Mouse (Mus musculus) kidney, adult 8-10 months (tissue): Measurements from ENCODE around the gene Cdc42bpa.
A peak's percentile ranks its signal among the peaks of the same experiment; 100 is the strongest.

Source experiments
- DNase-seq, 2 experiments: peaks; one replicate each; pipeline ENCODE4 v3.0.0; 2022

The Cdc42bpa gene

DNA sequence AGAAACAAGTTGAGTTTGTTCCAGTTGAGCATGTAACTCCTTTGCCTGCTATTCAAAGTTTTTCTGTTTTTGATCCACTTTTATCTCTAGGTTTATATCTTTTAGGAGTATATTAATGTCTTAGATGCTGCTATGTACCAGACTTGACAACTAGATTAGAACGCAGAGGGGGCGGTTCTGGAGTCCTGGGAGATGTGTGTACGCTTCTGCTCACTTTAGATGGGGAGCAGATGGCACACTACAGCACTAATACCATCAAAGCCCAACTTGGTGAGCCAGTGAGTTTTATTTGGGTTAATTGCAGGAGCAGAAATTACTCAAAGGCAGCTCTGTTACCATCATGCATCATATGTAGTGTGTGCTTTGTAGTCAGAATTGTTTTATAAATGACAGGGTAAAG is 77.2 kb downstream of the Cdc42bpa start:
- DNase-seq = no peak

DNA sequence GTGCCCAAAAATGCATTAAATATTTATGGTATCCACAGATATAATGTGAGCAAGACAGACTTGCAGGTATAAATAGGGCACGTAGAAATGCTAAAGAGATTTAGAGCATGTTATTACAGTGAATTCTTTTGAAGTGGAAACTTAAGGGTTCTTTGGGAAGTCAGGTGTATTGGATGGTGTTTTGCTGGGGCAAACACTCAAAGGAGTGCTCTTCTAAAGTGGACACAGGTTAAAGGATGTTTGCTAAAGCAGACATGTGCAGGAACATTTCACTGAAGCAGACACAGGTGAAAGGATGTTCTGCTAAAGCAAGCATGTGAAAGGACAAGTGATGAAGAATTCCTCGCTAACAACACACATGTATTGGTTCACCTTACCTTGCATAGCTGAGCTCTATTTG is 83.9 kb downstream of the Cdc42bpa start:
- DNase-seq = no peak

DNA sequence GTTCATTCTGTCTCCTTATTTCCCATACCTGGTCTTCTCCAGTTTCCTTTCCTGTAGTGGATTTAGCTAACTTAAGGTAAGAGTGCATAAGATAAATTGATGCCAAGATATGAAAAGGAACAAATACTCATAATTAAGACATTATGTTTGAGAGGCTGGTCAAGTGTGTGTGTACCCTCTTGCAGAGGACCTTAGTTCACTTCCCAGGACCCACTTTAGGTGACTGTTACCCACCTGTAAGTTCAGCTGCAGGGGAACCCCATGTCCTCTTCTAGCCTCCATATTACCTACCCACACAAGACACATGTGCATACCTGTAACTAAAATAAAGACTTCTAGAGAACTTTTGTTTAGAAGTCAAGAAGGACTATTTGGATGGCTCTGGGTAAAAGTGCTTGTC is 84.9 kb downstream of the Cdc42bpa start:
- DNase-seq = no peak

DNA sequence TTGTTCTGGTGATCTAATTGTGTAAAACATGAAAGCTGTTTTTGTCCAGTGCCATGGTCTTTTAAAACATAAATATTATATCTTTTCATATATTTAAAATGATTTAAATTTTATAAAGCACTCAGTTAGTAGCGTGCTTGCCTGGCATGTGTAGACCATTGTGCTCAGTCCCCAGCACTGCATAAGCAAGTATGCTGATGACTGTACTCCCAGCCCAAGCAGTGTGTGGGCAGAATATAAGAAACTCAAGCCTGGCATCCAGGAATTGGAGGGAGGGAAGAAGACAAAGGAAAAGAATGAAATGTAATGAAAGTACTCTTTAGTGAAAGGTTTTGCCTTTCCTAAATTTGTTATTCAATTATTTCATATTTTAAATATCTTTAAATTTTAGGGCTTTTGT is 128.9 kb downstream of the Cdc42bpa start:
- no peak for DNase-seq

DNA sequence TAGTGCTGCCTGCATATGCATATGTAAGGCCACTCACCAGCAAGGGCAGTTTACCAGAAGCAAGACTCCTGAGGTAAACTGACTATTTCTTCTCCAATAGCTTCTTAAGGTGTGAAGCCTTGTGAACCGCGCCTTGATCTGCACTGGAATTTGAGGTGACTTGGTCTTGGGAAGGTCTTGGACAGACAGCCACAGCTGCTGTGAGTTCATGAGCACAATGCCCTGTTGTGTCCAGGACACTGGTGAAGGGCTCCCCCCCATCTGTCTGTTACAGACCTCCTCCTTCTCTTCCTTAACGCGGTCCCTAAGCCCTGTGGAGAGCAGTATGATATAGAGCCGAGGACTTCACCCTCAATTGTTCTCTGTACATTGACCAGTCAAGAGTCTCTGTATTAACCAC is 138.2 kb downstream of the Cdc42bpa start:
- DNase-seq = no peak

DNA sequence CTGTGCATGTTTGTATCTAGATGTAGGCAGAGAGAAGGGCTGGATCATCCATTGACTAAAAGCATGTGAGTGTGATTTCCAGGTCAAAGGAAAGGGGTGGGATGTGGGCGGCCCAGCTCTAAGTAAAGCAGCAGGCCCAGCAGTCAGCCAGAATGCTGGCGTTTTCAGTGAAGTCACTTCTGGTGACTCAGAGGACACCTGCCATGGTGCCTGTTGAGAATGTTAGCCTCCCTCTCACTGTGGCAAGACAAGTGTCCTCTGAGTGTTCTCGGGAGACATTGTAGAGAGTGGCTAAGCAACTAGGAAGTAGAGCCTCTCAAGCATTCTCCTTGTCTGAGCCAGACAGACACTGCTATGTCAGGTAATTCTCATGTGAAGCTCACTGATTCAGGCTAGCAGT is 144.3 kb downstream of the Cdc42bpa start:
- no peak for DNase-seq

DNA sequence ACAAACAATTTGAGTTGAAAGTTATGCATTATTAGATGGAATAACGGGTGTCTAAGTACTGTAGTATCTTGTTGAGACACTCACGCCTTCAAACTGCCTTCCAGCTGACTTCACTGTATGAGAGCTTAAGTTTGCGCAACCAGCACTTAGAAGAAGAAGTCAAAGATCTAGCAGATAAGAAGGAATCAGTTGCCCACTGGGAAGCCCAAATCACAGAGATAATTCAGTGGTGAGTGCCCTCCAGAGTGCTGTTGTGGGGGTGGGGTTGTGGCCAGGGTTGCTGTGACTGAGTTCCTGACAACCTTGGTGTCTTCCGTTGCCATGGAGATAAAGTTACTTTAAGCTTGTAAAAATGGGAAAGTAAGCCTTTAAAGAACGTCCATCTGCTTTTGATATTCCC is 148.8 kb downstream of the Cdc42bpa start:
- no peak for DNase-seq

DNA sequence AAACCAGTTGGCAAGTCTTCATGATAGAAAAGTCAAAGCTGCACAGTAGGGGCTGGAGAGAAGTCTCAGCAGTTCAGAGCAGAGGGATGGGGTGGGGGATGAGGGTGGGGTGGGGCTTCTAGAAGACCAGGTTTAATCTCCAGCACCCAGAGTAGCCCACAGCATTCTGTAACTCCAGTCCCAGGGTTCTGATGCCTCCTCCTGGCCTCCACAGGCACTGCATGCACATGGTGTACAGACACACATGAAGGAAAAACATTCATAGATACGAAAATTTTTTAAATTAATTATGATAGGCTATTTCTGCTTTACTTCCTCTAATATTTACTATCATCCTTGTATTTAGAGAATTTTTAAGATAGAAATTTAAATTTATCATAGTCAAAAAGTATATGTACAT is 156.3 kb downstream of the Cdc42bpa start:
- peak in 1 of 2 experiments; percentile 26 for DNase-seq

DNA sequence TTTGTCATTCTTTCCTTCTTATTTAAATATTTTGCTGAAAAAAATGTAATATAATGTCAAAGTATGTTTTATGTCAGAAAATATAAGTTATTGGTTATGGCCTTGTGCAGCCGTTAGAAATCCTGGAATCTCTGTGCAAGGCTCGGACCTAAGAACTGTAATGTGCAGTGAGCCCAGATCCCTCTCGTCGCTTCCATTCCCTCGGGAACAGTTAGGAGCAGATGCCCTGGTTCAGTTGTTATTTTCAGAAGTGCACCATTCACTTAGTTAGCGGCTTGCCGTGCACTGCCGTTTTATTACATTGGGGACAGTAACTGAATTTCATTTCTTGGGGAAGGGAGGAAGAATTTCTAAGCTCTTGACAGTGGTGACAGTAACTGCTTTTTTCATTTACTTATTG is 158.0 kb downstream of the Cdc42bpa start:
- no peak for DNase-seq

DNA sequence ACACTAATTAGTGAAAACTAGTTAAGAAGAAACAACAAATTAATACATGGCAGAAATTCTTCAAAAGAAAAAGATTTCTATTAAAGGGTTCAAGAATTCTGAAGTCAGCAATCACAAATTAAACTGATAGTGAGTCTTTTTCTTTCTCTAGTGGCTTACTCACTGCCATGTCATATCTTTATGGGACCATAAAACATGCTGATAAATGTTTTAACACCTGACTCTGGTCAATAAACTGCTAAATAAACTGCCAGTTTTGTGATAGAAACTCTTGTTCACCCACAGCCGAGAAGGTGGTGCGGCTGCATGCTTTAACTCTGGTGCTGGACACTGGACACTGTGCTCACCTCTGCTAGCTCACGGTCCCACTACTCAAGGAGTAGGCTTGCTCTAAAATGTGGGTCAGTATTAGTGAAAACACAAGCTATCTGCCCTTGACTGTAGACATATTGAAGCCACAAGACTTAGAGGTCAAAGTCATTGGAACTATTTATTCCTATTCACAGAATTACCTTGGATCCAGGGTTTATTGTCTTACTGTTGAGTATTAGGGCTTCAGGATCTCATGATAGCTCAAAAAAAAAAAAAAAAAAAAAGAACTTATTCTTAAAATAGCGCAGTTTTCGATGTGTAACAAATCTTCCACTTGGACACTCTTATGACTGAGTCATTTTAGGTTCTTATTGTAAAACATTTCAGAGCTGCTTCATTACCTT is 168.0 kb downstream of the Cdc42bpa start:
- no peak for DNase-seq

DNA sequence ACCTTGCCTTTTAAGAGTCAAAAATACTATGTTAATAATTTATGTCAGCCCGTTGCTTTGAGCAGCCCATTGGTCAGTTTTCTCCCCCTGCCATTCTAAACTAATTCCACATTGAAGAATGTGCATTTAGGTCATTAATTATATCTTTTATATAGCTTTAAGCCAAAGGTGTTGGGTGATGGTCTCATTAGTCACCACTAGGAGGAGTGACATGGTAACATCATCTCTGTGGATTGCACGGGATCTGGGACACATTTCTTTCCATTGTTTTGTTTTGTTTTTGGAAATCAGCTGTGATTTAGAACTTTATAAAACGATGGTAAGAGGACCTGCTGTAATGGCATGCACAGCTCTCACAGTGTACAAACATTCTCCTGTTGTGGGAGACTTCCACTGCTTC is 171.1 kb downstream of the Cdc42bpa start:
- DNase-seq = no peak

DNA sequence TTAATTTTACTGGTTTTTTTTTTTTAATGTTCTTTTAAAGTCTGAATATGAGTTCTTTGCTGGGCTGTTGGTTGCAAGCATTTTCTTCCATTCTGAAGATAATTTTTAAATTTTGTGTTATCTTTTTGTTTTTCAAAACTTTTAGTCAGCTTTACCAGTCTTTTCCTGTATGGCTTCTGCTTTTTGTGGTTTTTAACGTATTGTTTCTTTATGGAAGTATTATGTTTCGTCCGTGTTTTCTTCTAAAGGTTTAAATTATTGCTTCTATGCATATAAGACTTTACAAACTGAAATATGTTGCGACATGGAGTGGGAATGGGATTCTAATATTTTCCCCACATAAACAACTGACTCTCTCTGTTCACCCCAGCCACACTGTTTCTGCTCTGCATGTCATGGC is 171.9 kb downstream of the Cdc42bpa start:
- DNase-seq = no peak

DNA sequence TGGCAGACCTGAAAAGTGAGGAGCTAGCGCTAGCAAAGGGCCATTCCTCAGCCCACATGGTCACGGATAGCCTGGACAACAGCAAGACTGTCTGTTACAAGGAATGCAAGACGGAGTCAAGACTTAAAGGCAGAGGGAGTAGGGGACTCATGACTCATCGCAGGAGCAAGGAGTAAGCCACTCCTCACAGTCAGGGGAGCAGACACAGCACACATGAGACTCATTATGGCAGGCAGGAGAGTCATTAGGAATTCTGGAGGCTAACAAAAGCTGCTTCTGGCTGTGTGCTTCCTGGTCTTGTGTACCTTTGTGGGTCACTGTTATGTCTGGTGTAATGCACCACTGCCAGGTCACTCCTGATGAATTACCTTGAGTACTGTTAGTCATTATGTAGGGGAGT is 178.9 kb downstream of the Cdc42bpa start:
- DNase-seq = no peak

DNA sequence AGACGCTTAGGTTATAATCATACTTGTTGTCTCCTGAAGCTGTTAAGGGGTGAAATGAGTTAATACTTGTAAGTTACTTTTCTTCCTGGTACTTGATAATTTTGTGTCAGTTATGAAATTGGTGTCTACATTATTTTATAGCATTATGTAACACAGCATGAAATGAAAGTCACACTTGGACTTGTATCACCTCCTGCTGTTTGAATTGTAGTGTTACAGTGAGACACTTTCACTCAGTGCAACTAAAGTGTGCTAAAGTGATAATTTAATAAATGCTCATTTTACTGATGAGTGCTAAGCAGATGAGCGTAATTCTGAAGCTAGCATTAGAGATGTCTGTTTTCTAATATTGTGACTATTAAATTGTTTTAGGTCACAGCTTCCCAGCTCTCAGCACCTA is 180.7 kb downstream of the Cdc42bpa start:
- DNase-seq = no peak

DNA sequence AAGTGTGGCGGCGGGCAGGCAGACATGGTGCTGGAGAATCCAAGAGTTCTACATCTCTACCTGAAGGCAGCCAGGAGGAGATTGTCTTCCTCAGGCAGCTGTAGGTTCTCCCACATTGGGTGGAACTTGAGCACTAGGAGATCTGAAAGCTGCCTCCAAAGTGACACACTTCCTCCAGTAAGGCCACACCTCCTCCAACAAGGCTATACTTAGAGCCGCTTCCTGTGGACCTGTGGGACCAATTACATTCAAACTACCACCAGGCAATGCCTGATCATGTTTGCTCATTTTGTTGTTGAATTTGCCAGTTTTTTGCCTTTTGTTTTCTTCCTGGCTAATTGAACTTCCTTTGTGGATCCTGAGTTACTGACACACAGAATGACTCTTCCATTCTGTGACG is 187.8 kb downstream of the Cdc42bpa start:
- DNase-seq = no peak

DNA sequence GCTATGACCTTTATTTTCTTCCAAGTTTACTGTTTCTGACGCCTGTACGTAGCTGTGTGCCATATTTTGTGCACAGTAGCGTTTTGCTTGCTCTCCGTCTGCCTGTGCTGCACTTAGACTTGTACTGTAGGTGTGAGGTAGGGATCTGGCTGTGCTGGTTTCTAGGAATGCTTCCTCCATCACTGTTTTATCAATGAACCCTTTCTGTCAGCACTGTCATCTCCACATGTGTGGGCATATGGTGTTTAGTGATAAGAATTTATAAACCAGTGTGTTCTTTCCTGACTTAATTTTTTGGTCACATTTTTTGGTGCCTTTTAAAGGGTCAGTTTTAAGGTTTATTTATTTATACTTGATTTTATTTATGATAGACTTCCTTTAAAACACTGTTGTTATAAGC is 188.3 kb downstream of the Cdc42bpa start:
- DNase-seq = no peak

DNA sequence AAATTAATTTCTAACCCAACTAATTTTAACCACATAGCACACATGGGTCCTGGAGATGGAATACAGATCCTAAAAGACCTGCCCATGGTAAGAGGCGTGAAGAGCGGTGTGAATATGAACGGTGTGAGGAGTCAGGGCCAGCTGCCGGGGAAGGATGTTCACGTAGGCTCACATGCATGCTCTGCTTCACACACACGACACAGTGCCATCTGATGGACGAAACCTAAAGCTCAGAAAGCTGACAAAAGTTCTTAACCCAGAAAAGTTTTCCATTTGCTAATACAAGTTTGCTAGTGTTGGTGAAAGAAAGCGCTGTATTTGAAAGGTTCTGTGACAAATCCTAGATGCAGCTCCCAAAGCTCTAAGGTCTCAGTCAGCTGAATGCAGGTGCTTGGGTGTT is 190.9 kb downstream of the Cdc42bpa start:
- no peak for DNase-seq

DNA sequence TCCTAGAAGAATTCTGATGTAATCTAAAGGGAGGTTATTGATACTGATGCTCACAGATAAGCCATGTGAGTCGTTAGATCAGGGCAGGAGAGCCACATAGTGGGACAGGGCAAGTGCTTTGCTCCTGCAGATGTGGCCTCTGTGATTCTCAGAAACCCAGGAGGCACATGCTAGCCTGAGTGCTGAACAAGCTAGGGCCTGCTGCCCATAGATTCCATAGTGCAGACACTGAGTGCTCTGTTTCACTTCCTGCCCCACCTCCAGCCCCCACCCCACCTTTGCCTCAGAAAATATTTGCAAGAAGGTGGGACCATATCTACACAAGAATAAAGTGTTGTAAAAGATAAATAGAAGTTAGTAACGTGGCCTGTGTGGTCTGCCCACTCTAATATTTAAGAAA is 198.4 kb downstream of the Cdc42bpa start:
- DNase-seq = no peak

DNA sequence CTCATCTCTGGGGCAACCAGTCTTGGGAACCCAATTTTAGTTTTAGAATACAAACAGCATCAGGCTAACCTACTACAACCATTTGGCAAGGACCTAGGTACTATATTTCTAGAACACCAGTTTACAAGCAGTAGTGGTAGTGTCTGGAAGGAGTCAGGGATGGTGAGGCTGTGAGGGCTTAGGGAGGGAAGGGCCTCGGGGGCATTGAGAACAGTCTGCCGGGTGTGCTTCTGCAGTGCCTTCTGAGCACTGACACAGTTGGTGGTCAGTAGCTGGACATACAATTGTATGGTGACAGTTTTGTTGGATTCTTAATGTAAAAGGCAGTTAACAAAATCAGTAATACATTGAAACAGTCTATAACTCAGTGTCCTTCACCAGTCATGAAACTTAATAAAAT is 200.3 kb downstream of the Cdc42bpa start:
- no peak for DNase-seq

DNA sequence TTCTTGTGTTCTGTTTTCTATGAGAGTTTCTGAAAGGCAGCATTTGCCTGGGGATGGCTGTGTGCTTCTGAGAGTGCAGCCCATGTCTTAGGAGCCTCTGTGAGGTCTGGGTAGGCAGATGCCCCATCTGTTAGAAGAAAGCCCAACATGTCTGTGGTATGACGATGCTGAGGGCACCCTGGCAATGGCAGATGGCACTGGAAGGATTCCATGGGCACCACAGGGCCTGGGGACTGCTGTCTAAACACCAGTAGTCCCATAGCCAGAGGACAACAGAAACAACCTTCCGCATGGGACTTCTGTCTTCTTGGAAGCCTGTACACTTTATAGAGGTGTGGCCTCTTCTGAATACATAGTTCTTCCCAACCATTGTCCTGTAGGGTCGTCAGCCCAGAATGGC is 200.9 kb downstream of the Cdc42bpa start:
- DNase-seq = no peak

DNA sequence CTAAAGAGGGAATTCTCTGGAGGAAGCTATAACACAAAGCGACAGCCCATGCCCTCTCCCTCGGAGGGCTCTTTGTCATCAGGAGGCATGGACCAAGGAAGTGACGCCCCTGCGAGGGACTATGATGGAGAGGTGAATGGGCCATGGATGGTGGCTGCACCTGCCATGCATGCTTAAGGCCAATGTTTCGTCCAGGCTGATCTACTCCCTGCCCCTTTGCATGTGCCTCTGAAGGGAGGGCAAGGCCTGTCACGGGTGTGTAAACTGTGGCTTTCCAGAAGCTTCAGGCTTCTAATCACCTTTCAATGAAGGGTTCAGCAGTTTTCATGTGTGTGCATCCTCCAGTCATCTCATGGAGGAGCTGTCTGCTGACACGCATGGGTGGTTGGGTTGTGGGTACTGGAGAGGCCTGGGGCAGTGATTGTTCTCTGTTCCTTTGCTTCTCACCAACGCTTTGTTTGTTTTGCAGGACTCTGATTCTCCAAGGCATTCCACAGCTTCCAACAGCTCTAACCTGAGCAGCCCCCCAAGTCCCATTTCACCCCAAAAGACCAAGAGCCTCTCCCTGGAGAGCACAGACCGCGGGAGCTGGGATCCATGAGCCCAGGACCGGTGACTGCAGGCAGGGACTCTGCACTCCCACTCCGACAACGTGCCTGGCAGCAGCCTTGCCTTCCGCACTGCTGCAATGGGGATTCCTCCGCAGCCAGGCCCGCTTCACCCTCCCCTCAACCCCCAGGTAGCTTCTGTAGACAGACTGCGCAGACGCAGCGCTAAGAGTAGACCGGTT is 201.5 kb downstream of the Cdc42bpa start:
- DNase-seq = no peak

DNA sequence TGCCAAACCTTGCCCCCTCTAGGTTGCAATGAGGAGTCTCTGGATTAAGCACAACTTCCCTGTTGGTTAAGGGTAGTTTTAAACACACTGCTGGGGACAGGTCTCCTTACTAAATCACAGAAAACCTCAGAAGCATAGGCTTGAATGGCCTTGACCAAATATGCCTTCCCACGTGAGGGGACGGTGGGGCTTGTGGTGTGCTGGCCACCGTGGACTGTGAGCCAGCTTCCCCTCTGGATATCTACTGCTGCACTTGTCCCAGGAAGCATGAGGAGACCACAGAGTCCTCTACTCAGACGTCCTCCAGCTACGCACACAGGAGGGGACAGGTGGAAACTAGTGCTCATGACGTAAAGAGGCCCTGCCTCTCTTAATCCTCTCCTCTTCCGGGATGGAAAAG is 202.7 kb downstream of the Cdc42bpa start:
- no peak for DNase-seq

DNA sequence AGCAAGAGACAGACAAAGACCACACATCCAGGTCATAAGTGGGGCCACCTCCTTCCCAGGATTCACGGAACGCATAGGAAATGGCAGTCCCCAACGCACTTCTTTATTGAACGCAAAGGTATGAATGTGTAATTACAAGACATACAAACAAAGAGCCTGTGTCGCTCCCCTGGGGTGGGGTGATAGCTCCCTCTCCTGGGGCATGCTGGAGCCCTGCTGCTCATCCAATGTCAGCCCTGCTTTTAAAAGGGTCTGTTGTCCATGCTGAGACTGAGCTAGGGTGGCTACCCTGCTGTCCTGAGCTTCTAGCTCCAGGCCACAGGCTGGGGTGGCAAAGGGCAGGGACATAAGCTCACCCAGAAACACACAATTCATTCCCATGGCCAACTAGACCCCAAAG is 206.3 kb downstream of the Cdc42bpa start:
- DNase-seq = no peak

DNA sequence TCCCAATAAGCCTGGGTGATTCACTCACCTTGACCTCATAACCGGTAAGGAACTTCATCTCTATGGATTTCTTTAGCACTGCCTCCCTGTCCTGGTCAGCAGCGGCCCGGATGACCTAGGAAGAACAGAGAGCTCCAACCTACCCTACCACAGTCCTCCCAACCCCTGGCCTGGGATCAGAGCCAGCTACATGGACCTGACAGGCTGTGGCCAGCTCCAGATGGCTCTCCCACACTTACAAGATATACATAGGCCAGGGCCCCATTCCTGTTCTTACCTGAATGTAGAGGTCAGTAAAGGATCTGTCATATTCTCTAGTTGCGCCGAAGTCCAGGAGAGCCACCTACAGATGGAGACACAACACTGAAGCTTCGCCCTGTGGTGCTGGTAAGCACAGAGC is 208.0 kb downstream of the Cdc42bpa start:
- no peak for DNase-seq

DNA sequence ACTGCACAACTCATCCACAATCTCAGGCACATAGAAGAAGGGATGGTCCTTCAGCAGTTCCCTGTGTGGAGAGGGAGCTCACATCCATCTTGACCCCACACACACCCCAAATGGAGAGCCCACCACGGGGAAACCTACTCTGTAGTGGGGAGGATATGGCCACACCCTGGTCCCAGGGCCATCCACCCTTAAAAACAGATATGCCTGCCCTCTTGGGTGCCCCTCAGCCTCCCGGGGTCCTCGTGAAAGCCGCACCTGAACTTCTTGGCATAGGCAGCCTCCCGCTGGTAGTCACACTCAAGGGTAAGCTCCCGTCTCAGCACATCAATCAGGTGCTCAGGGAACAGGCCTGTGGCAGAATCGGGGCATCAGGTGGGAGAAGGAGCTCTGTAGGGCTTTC is 208.9 kb downstream of the Cdc42bpa start:
- DNase-seq = no peak
